32 mouse cellular contexts compared by ENCODE assay signal in genomic region chr12:72953858-72954257, GRCm38 (mm10). TPM values are rescaled to one million over a fixed set of nuclear protein-coding genes. Genes with fewer than 3 reads are reported as not detected.
"Had no signal": no experiment of that assay in that cellular context is flagged by ENCODE, and none has a peak within 500 bp of the region (broad histone marks: within the 10 kb centered on the region; RNA-seq: fewer than 3 reads in every experiment).

No protein-coding gene starts in this region.

- H3K4me3 ChIP-seq: embryonic facial prominence, embryonic 10.5 days; embryonic facial prominence, embryonic 12.5 days; embryonic facial prominence, embryonic 13.5 days; embryonic facial prominence, embryonic 15.5 days; erythroblast, embryonic 14.5 days; forebrain, embryonic 10.5 days; forebrain, embryonic 12.5 days; forebrain, embryonic 13.5 days; forebrain, embryonic 15.5 days; gastrocnemius, adult 2 months had no signal

- H3K27me3 ChIP-seq: embryonic facial prominence, embryonic 12.5 days had no signal

- H3K4me1 ChIP-seq: embryonic facial prominence, embryonic 10.5 days; embryonic facial prominence, embryonic 12.5 days; embryonic facial prominence, embryonic 13.5 days; embryonic facial prominence, embryonic 15.5 days; forebrain, embryonic 10.5 days; forebrain, embryonic 12.5 days; forebrain, embryonic 13.5 days; forebrain, embryonic 15.5 days had no signal

- DNase-seq: cerebellum, adult 8-10 months; cerebellum, adult 9-10 months; cerebellum, adult 9-11 months; cerebellum, postnatal 10 days; cerebellum, postnatal 14 days; cerebellum, postnatal 25 days; cerebellum, postnatal 36 days; embryo, embryonic 11 days; forebrain, postnatal 0 days; gastrocnemius, adult 2 months; gastrocnemius, postnatal 10 days; gastrocnemius, postnatal 14 days; gastrocnemius, postnatal 25 days; gastrocnemius, postnatal 36 days; heart, adult 18-20 months had no signal

- H3K9me3 ChIP-seq: embryonic facial prominence, embryonic 10.5 days; embryonic facial prominence, embryonic 12.5 days; embryonic facial prominence, embryonic 13.5 days; embryonic facial prominence, embryonic 15.5 days; forebrain, embryonic 10.5 days; forebrain, embryonic 12.5 days; forebrain, embryonic 13.5 days; forebrain, embryonic 15.5 days had no signal

- H3K27ac ChIP-seq: embryonic facial prominence, embryonic 10.5 days; embryonic facial prominence, embryonic 12.5 days; embryonic facial prominence, embryonic 13.5 days; embryonic facial prominence, embryonic 15.5 days; forebrain, embryonic 10.5 days; forebrain, embryonic 12.5 days; forebrain, embryonic 13.5 days; forebrain, embryonic 15.5 days; gastrocnemius, adult 2 months had no signal

- H3K4me2 ChIP-seq: embryonic facial prominence, embryonic 12.5 days; embryonic facial prominence, embryonic 13.5 days; embryonic facial prominence, embryonic 15.5 days; forebrain, embryonic 12.5 days; forebrain, embryonic 13.5 days; forebrain, embryonic 15.5 days; heart, embryonic 11.5 days had no signal

- H3K9ac ChIP-seq: embryonic facial prominence, embryonic 12.5 days; embryonic facial prominence, embryonic 13.5 days; embryonic facial prominence, embryonic 15.5 days; forebrain, embryonic 12.5 days; forebrain, embryonic 13.5 days; forebrain, embryonic 15.5 days; forebrain, postnatal 0 days had no signal

- H3K36me3 ChIP-seq: embryonic facial prominence, embryonic 10.5 days; embryonic facial prominence, embryonic 12.5 days; embryonic facial prominence, embryonic 13.5 days; embryonic facial prominence, embryonic 15.5 days; forebrain, embryonic 10.5 days; forebrain, embryonic 12.5 days; forebrain, embryonic 15.5 days had no signal

RNA-seq across cellular contexts. Expression of gene 4930447C04Rik, which starts 13.3 kb away (rescaled TPM):
- total RNA-seq: gastrocnemius, adult 2 months had no signal
- polyA plus RNA-seq: erythroblast, embryonic 14.5 days had no signal

RNA-seq across cellular contexts. Expression of gene Six6, which starts 14.2 kb away (rescaled TPM):
- total RNA-seq: common myeloid progenitor, adult 5-6 weeks; gastrocnemius, adult 18-20 months; gastrocnemius, adult 2 months; gastrocnemius, adult 8-10 months; gastrocnemius, postnatal 10 days; gastrocnemius, postnatal 14 days; gastrocnemius, postnatal 25 days; gastrocnemius, postnatal 36 days; gastrocnemius, postnatal 4 days; granulocyte monocyte progenitor cell, adult 5-6 weeks; heart, adult 18-20 months had no signal
- polyA plus RNA-seq: cortical plate, adult 2 months; embryonic facial prominence, embryonic 13.5 days; erythroblast, embryonic 14.5 days; gonadal fat pad, adult 2 months; heart, embryonic 11.5 days had no signal
